Mouse (Mus musculus) G1E (cell line): ENCODE measurements around the gene Gif.

Experiments
- CTCF ChIP-seq: IDR thresholded peaks from 2 replicates; pipeline ENCODE4 v1.5.1; 2012; ENCODE audit warnings: low read depth, low read length, inconsistent platforms, mixed read lengths
- GATA1 ChIP-seq: IDR thresholded peaks from 2 replicates; pipeline ENCODE4 v1.6.1; 2012; ENCODE audit warnings: borderline replicate concordance, low read length, inconsistent platforms, mixed read lengths
- TAL1 ChIP-seq: conservative IDR thresholded peaks from 2 replicates; pipeline ENCODE4 v1.6.1; 2012; ENCODE audit warnings: low read depth, low read length, inconsistent platforms, mixed read lengths

GRCm38 (mm10) chr19:11800531-11801315 is 53.4 kb downstream of the Gif start:
- TF ChIP-seq CTCF, result no peak
- TF ChIP-seq GATA1, result no peak
- no peak for TF ChIP-seq TAL1
